Mouse (Mus musculus): ENCODE measurements around the gene Btbd18.

The Btbd18 gene

GRCm38 (mm10) chr2:84658806-84659205, at the start of gene Btbd18:
TSS of gene Btbd18 (plus strand) at chr2:84659079.
- DNase-seq (ENCODE audit: low read depth in 1 of 2, low spot score in 2 of 2): no peak

GRCm38 (mm10) chr2:84612764-84613163, 46.1 kb upstream of the Btbd18 start:
- no peak for DNase-seq (ENCODE audit: low read depth in 1 of 2, low spot score in 2 of 2)

- no peak for DNase-seq (ENCODE audit: low read depth in 1 of 2, low spot score in 2 of 2)
These were observed 41.0 kb upstream of the Btbd18 start for GRCm38 (mm10) chr2:84617637-84618515.

GRCm38 (mm10) chr2:84618914-84619313, 40.0 kb upstream of the Btbd18 start:
- DNase-seq (ENCODE audit: low read depth in 1 of 2, low spot score in 2 of 2): no peak

GRCm38 (mm10) chr2:84619646-84620340, 39.1 kb upstream of the Btbd18 start:
- DNase-seq (ENCODE audit: low read depth in 1 of 2, low spot score in 2 of 2): no peak

GRCm38 (mm10) chr2:84622668-84623067, 36.2 kb upstream of the Btbd18 start:
- DNase-seq (ENCODE audit: low read depth in 1 of 2, low spot score in 2 of 2): no peak

GRCm38 (mm10) chr2:84623428-84624119, 35.3 kb upstream of the Btbd18 start:
- DNase-seq (ENCODE audit: low read depth in 1 of 2, low spot score in 2 of 2): no peak

GRCm38 (mm10) chr2:84624201-84624600, 34.7 kb upstream of the Btbd18 start:
- no peak for DNase-seq (ENCODE audit: low read depth in 1 of 2, low spot score in 2 of 2)

- DNase-seq (ENCODE audit: low read depth in 1 of 2, low spot score in 2 of 2): no peak
These were observed 32.4 kb upstream of the Btbd18 start for GRCm38 (mm10) chr2:84626366-84626975.

- DNase-seq (ENCODE audit: low read depth in 1 of 2, low spot score in 2 of 2): no peak
These were observed 31.8 kb upstream of the Btbd18 start for GRCm38 (mm10) chr2:84627036-84627435.

GRCm38 (mm10) chr2:84632001-84632400, 26.9 kb upstream of the Btbd18 start:
- DNase-seq (ENCODE audit: low read depth in 1 of 2, low spot score in 2 of 2): no peak

- no peak for DNase-seq (ENCODE audit: low read depth in 1 of 2, low spot score in 2 of 2)
These were observed 25.9 kb upstream of the Btbd18 start for GRCm38 (mm10) chr2:84632999-84633398.

- DNase-seq (ENCODE audit: low read depth in 1 of 2, low spot score in 2 of 2): no peak
These were observed 24.9 kb upstream of the Btbd18 start for GRCm38 (mm10) chr2:84634006-84634405.

GRCm38 (mm10) chr2:84634934-84635482, 23.9 kb upstream of the Btbd18 start:
- DNase-seq (ENCODE audit: low read depth in 1 of 2, low spot score in 2 of 2): no peak

GRCm38 (mm10) chr2:84635611-84636010, 23.3 kb upstream of the Btbd18 start:
- no peak for DNase-seq (ENCODE audit: low read depth in 1 of 2, low spot score in 2 of 2)

GRCm38 (mm10) chr2:84636231-84636741, 22.6 kb upstream of the Btbd18 start:
- DNase-seq (ENCODE audit: low read depth in 1 of 2, low spot score in 2 of 2): no peak

- no peak for DNase-seq (ENCODE audit: low read depth in 1 of 2, low spot score in 2 of 2)
These were observed 21.3 kb upstream of the Btbd18 start for GRCm38 (mm10) chr2:84637452-84638165.

- DNase-seq (ENCODE audit: low read depth in 1 of 2, low spot score in 2 of 2): no peak
These were observed 20.3 kb upstream of the Btbd18 start for GRCm38 (mm10) chr2:84638428-84639220.

- DNase-seq (ENCODE audit: low read depth in 1 of 2, low spot score in 2 of 2): no peak
These were observed 18.0 kb upstream of the Btbd18 start for GRCm38 (mm10) chr2:84640833-84641232.
